8 mouse cellular contexts compared by ENCODE assay signal in genomic region chr17:47182118-47182517, GRCm38 (mm10).
DNase-seq lines count a peak whose midpoint lies in the region; ATAC-seq and TF ChIP-seq lines count a peak whose summit lies in the region.

No protein-coding gene starts in this region.

- H3K27ac ChIP-seq in hindbrain, embryonic 13.5 days = peak overlapping the region; percentile 55; the same call in 1 of the 2 replicates
- peak overlapping the region; percentile 74 for H3K27ac ChIP-seq in lung, embryonic 14.5 days (ENCODE audit: low read depth)

- DNase-seq in adrenal gland, adult 2 months = peak; percentile 48
- no peak for DNase-seq in adrenal gland, postnatal 25 days
- DNase-seq in ZHBTc4 (ENCODE audit: low read depth, low spot score) (peak; percentile 42), adipocyte (ENCODE audit: low spot score) (no peak)
- peak; percentile 66 for DNase-seq in lung, embryonic 14.5 days
- DNase-seq in cerebellum, adult 11-12 months = no peak
- no peak for DNase-seq in Muller cell, postnatal 12 days (ENCODE audit: inconsistent ontology term)

- H3K9me3 ChIP-seq in hindbrain, embryonic 13.5 days = no peaks in the 10 kb centered on the region
- H3K9me3 ChIP-seq in lung, embryonic 14.5 days (ENCODE audit: low read depth, low read length) = no peaks in the 10 kb centered on the region

- no peak overlapping the region for H3K4me3 ChIP-seq in hindbrain, embryonic 13.5 days
- no peak overlapping the region for H3K4me3 ChIP-seq in lung, embryonic 14.5 days (ENCODE audit: low read depth, low read length)

- no peaks in the 10 kb centered on the region; the same call in 1 of the 2 replicates for H3K36me3 ChIP-seq in hindbrain, embryonic 13.5 days
- 0 out of 2 replicates have a peak, but pooled peaks cover 4% of the 10 kb centered on the region for H3K36me3 ChIP-seq in lung, embryonic 14.5 days (ENCODE audit: insufficient read depth)

- no peak for TF ChIP-seq CTCF in lung, embryonic 14.5 days (IDR thresholded peaks at IDR 0.05; ENCODE audit: low read depth)

- H3K27me3 ChIP-seq in hindbrain, embryonic 13.5 days = no peaks in the 10 kb centered on the region
- no peaks in the 10 kb centered on the region; the same call in 1 of the 2 replicates for H3K27me3 ChIP-seq in lung, embryonic 14.5 days (ENCODE audit: insufficient read depth, low read length)

- WGBS in hindbrain, embryonic 13.5 days = 57% methylated on average over 6 of the region's 6 CpGs
- 42% methylated on average over 6 of the region's 6 CpGs for WGBS in lung, embryonic 14.5 days

- H3K4me1 ChIP-seq in hindbrain, embryonic 13.5 days (replicated peaks) = peaks cover 27% of the 10 kb centered on the region
- peaks cover 34% of the 10 kb centered on the region for H3K4me1 ChIP-seq in lung, embryonic 14.5 days (ENCODE audit: insufficient read depth)

- ATAC-seq in hindbrain, embryonic 13.5 days (ENCODE audit: low FRiP score) = no peak
- no peak for ATAC-seq in lung, embryonic 14.5 days (ENCODE audit: insufficient read depth)

- no peak overlapping the region for H3K4me2 ChIP-seq in hindbrain, embryonic 13.5 days
- no peak overlapping the region for H3K4me2 ChIP-seq in lung, embryonic 14.5 days

- H3K9ac ChIP-seq in hindbrain, embryonic 13.5 days = peak overlapping the region; percentile 24; the same call in 1 of the 2 replicates
- H3K9ac ChIP-seq in lung, embryonic 14.5 days = no peak overlapping the region

Comparison
In these comparisons a context has a peak if more than half of its experiments do, and no peak if none do; other contexts are left out.
1. DNase-seq: peak in adrenal gland, adult 2 months (single experiment), ZHBTc4 (single experiment) and lung, embryonic 14.5 days (single experiment); none in adrenal gland, postnatal 25 days (single experiment), cerebellum, adult 11-12 months (single experiment), Muller cell, postnatal 12 days (single experiment) and adipocyte (single experiment).